Mouse (Mus musculus): Measurements from ENCODE around the gene Atg4c. TPM values are rescaled to one million over a fixed set of nuclear protein-coding genes. Genes with fewer than 3 reads are reported as not detected.

The Atg4c gene
- polyA plus RNA-seq (2012; fragmentation: generic; extraction: Trizol) = 1 to 10 TPM in 1 of 2 experiments, under 1 TPM in 1; 0.08 to 2.2 TPM

GRCm38 (mm10) chr4:99193810-99194582 is at the start of gene Atg4c:
Gene Atg4c, plus strand, starts transcription at chr4:99193934.

Other genes starting within 250 kb of the Atg4c start
- gene Angptl3, start 163.0 kb upstream of the Atg4c start, polyA plus RNA-seq (2012; fragmentation: generic; extraction: Trizol) = under 1 TPM; 0.01 to 0.09 TPM
- gene Dock7, start 73.0 kb upstream of the Atg4c start, polyA plus RNA-seq (2012; fragmentation: generic; extraction: Trizol) = 10 to 100 TPM in 1 of 2 experiments, 1 to 10 TPM in 1; 2.7 to 25.2 TPM
- under 1 TPM; 0.02 to 0.08 TPM for gene Gm12689, start 102.0 kb downstream of the Atg4c start, polyA plus RNA-seq (2012; fragmentation: generic; extraction: Trizol)

All from C3H10T1/2 (cell line).